Mouse (Mus musculus) stomach, postnatal 0 days (tissue): ENCODE data around the gene Bud13.

Experiments
- CTCF ChIP-seq: IDR thresholded peaks from 2 replicates; pipeline ENCODE4 v1.5.1; 2016; ENCODE audit warnings: antibody characterized with exemption, low read depth, mild to moderate bottlenecking, moderate library complexity
- EP300 ChIP-seq: optimal IDR thresholded peaks from 2 replicates; pipeline ENCODE3; 2016; ENCODE audit warnings: antibody characterized with exemption

- TF ChIP-seq CTCF (no peak), EP300 (no peak)
Measured at GRCm38 (mm10) chr9:46329250-46329648, 46.4 kb downstream of the Bud13 start.
